Mouse (Mus musculus) Patski (cell line): Measurements from ENCODE around the gene Hcrtr1. TPM values are rescaled to one million over a fixed set of nuclear protein-coding genes. Genes with fewer than 3 reads are reported as not detected.
A peak's percentile ranks its signal among the peaks of the same experiment; 100 is the strongest.

Experiments used
- ATAC-seq: fragments of 100-300 bp; one replicate; pipeline ENCODE4 v1.8.0; 2021
- CTCF ChIA-PET: fragments of 350-600 bp; sonication (Branson Sonifier 250); formaldehyde crosslinking; loops from one replicate; lab custom pipeline; 2022; ENCODE audit warnings: inconsistent platforms; lab: Charles Lee
- POLR2A ChIA-PET: fragments of 350-600 bp; sonication (Branson Sonifier 250); formaldehyde crosslinking; loops from one replicate; lab custom pipeline; 2022; ENCODE audit warnings: antibody characterized with exemption, inconsistent platforms; lab: Charles Lee
- DNase-seq: peaks from one replicate; pipeline ENCODE4 v3.0.0-alpha.2; 2011; ENCODE audit warnings: low read depth, low spot score
- H3K27me3 ChIP-seq: fragments of 371-371 bp; one replicate; pipeline ENCODE4 v1.5.1; 2021
- CTCF ChIP-seq: fragments of 100-300 bp; IDR thresholded peaks from one replicate; pipeline ENCODE4 v1.5.1; 2021
- in situ Hi-C: fragments of 300-500 bp; cut with MboI; formaldehyde crosslinking; loops from 3 replicates; pipeline ENCODE4 v1.11.1; 2018; ENCODE audit warnings: low pct_unique_long_range_greater_than_20kb, mixed read lengths
- polyA plus RNA-seq: library from polyadenylated mRNA; unstranded; gene quantifications from one replicate; pipeline ENCODE4 v1.2.3, GENCODE M21; 2021

The Hcrtr1 gene
- polyA plus RNA-seq, 1 experiment from 2014 or later: 0.23 TPM

GRCm38 (mm10) chr4:130107444-130108131 lies 31.6 kb downstream of the Hcrtr1 start:
- H3K27me3 ChIP-seq: no peaks in the 10 kb centered on the region
- ChIA-PET POLR2A (no interaction called here), CTCF (interaction anchor here (1.6 kb wide), 1 partner anchor 18 kb away, joined by 3 read pairs; no protein-coding TSS in a partner anchor)
- in situ Hi-C loops: no loop called here
- TF ChIP-seq CTCF: no peak
- DNase-seq (peak; percentile 97), ATAC-seq (peak; percentile 45)

GRCm38 (mm10) chr4:130107065-130107443 lies 32.1 kb downstream of the Hcrtr1 start:
- H3K27me3 ChIP-seq: no peaks in the 10 kb centered on the region
- ATAC-seq (no peak), DNase-seq (no peak)
- CTCF ChIA-PET: interaction anchor here (1.2 to 1.6 kb wide), 2 partner anchors 17 to 82 kb away, joined by 3 read pairs; no protein-coding TSS in a partner anchor
- TF ChIP-seq CTCF: no peak
- POLR2A ChIA-PET: no interaction called here
- in situ Hi-C loops: no loop called here

GRCm38 (mm10) chr4:130104584-130104983 lies 34.6 kb downstream of the Hcrtr1 start:
- DNase-seq (peak; percentile 82), ATAC-seq (peak; percentile 44)
- no peaks in the 10 kb centered on the region for H3K27me3 ChIP-seq
- CTCF ChIA-PET: interaction anchor here (0.7 to 2.2 kb wide), 6 partner anchors 11 to 85 kb away, joined by 3 to 6 read pairs (median 4); no protein-coding TSS in a partner anchor
- in situ Hi-C loops: no loop called here
- POLR2A ChIA-PET: interaction anchor here (0.6 to 0.7 kb wide), 3 partner anchors 24 to 55 kb away, joined by 3 read pairs; partner anchors contain the start of gene Hcrtr1
- no peak for TF ChIP-seq CTCF

- ATAC-seq (no peak), DNase-seq (no peak)
- in situ Hi-C loops: no loop called here
- ChIA-PET CTCF (interaction anchor here (1.3 to 2.2 kb wide), 6 partner anchors 10 to 147 kb away, joined by 3 to 6 read pairs (median 4); no protein-coding TSS in a partner anchor), POLR2A (interaction anchor here (0.8 kb wide), 1 partner anchor 120 kb away, joined by 3 read pairs; no protein-coding TSS in a partner anchor)
- H3K27me3 ChIP-seq: no peaks in the 10 kb centered on the region
- TF ChIP-seq CTCF: no peak
These were observed 35.5 kb downstream of the Hcrtr1 start for GRCm38 (mm10) chr4:130103632-130104031.

GRCm38 (mm10) chr4:130102111-130102651 lies 37.0 kb downstream of the Hcrtr1 start, which contains the start of gene Pef1:
Pef1 (plus strand) TSS chr4:130102558.
- H3K27me3 ChIP-seq: no peaks in the 10 kb centered on the region
- TF ChIP-seq CTCF: no peak
- ChIA-PET CTCF (interaction anchor here (0.6 to 1.1 kb wide), 4 partner anchors 9 to 87 kb away, joined by 3 to 4 read pairs (median 3); no protein-coding TSS in a partner anchor), POLR2A (interaction anchor here (0.7 kb wide), 1 partner anchor 126 kb away, joined by 4 read pairs; no protein-coding TSS in a partner anchor)
- DNase-seq: no peak
- in situ Hi-C loops: no loop called here
- no peak for ATAC-seq

GRCm38 (mm10) chr4:130101183-130101582 lies 38.0 kb downstream of the Hcrtr1 start:
- in situ Hi-C loops: no loop called here
- no peaks in the 10 kb centered on the region for H3K27me3 ChIP-seq
- no peak for DNase-seq
- ChIA-PET POLR2A (no interaction called here), CTCF (no interaction called here)
- no peak for ATAC-seq
- TF ChIP-seq CTCF: no peak

GRCm38 (mm10) chr4:130095137-130095536 lies 44.0 kb downstream of the Hcrtr1 start:
- in situ Hi-C loops: no loop called here
- POLR2A ChIA-PET: no interaction called here
- no peak for DNase-seq

GRCm38 (mm10) chr4:130087293-130087692 lies 51.9 kb downstream of the Hcrtr1 start:
- CTCF ChIA-PET: interaction anchor here (0.6 to 5.2 kb wide), 8 partner anchors 15 to 268 kb away, joined by 3 to 29 read pairs (median 6); partner anchors contain the start of gene Pef1
- POLR2A ChIA-PET: no interaction called here
- DNase-seq (no peak), ATAC-seq (peak; percentile 25)
- in situ Hi-C loops: no loop called here
- TF ChIP-seq CTCF: no peak
- no peaks in the 10 kb centered on the region for H3K27me3 ChIP-seq

More at GRCm38 (mm10) chr4:130095137-130095536, 44.0 kb downstream of the Hcrtr1 start:
- CTCF ChIA-PET: no interaction called here
- H3K27me3 ChIP-seq: no peaks in the 10 kb centered on the region
- no peak for TF ChIP-seq CTCF
- no peak for ATAC-seq

GRCm38 (mm10) chr4:130085246-130085820 lies 53.8 kb downstream of the Hcrtr1 start:
- ATAC-seq (no peak), DNase-seq (no peak)
- TF ChIP-seq CTCF: no peak
- CTCF ChIA-PET: interaction anchor here (1.4 to 5.2 kb wide), 2 partner anchors 49 to 126 kb away, joined by 3 to 29 read pairs; no protein-coding TSS in a partner anchor
- H3K27me3 ChIP-seq: no peaks in the 10 kb centered on the region
- in situ Hi-C loops: no loop called here
- POLR2A ChIA-PET: interaction anchor here (1.0 to 1.1 kb wide), 2 partner anchors 10 to 130 kb away, joined by 3 read pairs; no protein-coding TSS in a partner anchor

- in situ Hi-C loops: no loop called here
- ChIA-PET POLR2A (interaction anchor here (1.0 kb wide), 1 partner anchor 9 kb away, joined by 3 read pairs; no protein-coding TSS in a partner anchor), CTCF (interaction anchor here (0.9 to 5.2 kb wide), 3 partner anchors 20 to 126 kb away, joined by 3 to 29 read pairs (median 3); no protein-coding TSS in a partner anchor)
- H3K27me3 ChIP-seq: no peaks in the 10 kb centered on the region
- peak; percentile 45 for ATAC-seq
- no peak for TF ChIP-seq CTCF
- no peak for DNase-seq
These were observed 54.7 kb downstream of the Hcrtr1 start for GRCm38 (mm10) chr4:130084331-130084945.
